Mouse (Mus musculus): ENCODE data around the gene Dkc1. TPM values are rescaled to one million over a fixed set of nuclear protein-coding genes. Genes with fewer than 3 reads are reported as not detected.
"Not testable (repeated sequence)": the region's sequence is repeated elsewhere in the genome, so short reads cannot be mapped to it uniquely, and the experiment has no call there.

Dkc1 gene
- total RNA-seq, 2 experiments from 2014 or later: 32.5 to 36.4 TPM

- DNase-seq (ENCODE audit: extremely low spot score in 1 of 2, low spot score in 1 of 2): no peak
These were observed 42.1 kb downstream of the Dkc1 start for GRCm38 (mm10) chrX:75137729-75138128.

DNA sequence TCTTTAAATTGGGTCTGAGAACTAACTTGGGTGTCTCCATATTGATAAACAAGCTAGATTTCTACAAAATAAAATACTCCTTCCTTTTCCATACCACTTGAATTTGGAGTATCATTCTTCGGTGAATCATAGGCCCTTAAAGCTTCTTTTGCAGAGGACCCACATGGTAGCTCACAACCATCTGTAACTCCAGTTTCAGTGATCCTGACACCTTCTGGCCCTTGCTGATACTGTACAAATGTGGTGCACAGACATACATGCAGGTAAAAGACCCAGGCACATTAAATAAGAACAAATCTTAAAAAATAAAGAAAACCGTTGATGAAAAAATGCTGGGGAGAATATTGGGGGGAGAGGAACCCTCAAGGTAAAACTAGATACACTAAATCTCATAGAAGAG lies 42.5 kb downstream of the Dkc1 start:
- DNase-seq (ENCODE audit: extremely low spot score in 1 of 2, low spot score in 1 of 2): no peak

DNA sequence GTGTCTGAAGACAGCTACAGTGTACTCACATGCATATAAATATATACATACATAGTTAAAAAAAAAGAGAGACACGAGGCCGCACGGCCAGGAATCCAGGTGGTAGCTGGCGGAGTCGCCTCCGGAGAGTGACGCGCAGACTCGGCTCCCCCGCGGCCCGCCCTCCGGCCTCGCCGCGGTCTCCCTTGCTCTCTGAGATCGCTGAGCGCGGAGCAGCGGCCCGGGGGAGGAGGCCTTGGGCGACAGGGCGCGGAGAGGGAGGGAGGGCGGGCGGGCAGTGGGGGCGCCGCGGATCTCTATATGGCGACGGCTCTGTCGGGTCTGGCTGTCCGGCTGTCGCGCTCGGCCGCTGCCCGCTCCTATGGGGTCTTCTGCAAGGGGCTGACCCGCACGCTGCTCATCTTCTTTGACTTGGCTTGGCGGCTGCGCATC lies 47.5 kb downstream of the Dkc1 start:
- DNase-seq (ENCODE audit: extremely low spot score in 1 of 2, low spot score in 1 of 2): not testable (repeated sequence)

DNA sequence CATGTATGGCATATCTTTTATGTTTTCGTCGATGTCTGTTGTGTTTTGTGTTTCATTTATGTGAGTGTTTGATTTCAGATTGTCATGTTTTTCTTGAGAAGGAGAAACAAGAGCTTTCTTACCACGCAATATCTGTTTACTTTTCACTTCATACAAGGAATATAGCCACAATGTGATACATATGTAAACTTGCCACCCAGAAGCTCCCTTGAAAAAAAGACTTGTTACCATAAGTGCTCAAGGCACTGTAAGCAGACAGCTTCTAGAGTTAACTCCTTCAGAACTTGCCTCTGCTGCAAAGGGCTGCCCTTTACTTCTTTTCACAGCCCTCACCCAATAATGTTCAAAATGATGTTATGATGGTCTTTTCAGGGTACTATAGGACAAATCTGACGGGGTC lies 52.8 kb downstream of the Dkc1 start:
- DNase-seq (ENCODE audit: extremely low spot score in 1 of 2, low spot score in 1 of 2): no peak

GRCm38 (mm10) chrX:75150304-75150703 lies 54.6 kb downstream of the Dkc1 start:
- no peak for DNase-seq (ENCODE audit: extremely low spot score in 1 of 2, low spot score in 1 of 2)

- DNase-seq (ENCODE audit: extremely low spot score in 1 of 2, low spot score in 1 of 2): no peak
These were observed 56.6 kb downstream of the Dkc1 start for GRCm38 (mm10) chrX:75152249-75152648.

DNA sequence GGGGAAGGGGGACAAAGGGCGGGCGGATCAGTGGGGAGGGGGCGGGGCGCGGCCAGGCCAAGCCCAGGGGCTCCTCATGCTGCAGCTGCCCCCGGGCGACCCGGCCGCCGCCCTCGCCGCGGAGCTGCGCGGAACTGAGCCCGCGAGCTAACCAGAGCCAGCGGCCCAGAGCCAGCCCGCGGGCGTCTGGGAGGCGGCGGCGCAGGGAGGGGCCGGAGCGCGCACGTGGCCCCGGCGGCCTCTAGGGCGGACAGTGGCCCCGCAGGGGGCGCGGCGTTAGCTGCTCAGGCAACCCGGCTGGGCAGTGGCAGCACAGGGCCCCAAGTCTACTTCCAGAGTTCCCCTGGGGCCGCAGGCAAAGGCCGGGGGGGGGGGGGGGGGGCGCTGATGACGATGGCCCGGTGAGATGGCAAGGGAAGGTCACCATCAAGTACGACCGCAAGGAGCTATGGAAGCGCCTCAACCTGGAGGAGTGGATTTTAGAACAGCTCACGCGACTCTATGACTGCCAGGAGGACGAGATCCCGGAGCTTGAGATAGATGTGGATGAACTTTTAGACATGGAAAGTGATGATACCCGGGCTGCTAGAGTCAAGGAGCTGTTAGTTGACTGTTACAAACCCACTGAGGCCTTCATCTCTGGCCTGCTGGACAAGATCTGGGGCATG lies 60.1 kb downstream of the Dkc1 start:
- DNase-seq (ENCODE audit: extremely low spot score in 1 of 2, low spot score in 1 of 2): no peak

Other genes starting within 250 kb of the Dkc1 start
- gene Gab3, start 10.4 kb upstream of the Dkc1 start, total RNA-seq (2021): 1 to 10 TPM; 1.9 to 2.2 TPM
- 10 to 100 TPM; 32.0 to 37.3 TPM for gene Mpp1, start 35.2 kb downstream of the Dkc1 start, total RNA-seq (2021)
- not detected for gene Smim9, start 67.9 kb downstream of the Dkc1 start, total RNA-seq (2021)